Mouse (Mus musculus): ENCODE results near the gene 5730455P16Rik. TPM values are rescaled to one million over a fixed set of nuclear protein-coding genes. Genes with fewer than 3 reads are reported as not detected.
"Not testable (repeated sequence)": the region's sequence is repeated elsewhere in the genome, so short reads cannot be mapped to it uniquely, and the experiment has no call there.

5730455P16Rik gene
- polyA plus RNA-seq, 1 experiment from 2014 or later: 41.1 TPM

DNA sequence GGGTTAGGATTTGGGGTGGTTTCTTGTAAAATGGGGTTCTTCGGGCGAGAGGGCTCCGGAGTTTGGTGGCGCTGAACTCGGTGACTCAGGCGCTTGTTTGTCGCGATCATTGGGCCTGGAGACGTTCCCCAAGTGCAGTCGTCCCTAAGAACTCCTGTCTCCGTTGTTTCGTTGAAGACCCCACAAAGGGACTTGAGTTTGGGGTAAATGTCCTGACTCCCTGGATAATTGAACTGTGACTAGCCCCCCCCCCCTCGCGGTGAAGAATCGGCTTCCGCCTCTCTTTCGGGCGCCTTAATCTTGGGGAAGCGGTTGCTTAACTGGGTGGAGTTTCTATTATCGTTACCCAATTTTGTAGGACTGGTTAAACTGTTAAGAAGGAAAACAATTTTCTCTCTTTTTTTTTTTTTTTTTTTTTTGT is 5.8 kb upstream of the 5730455P16Rik start:
- WGBS: under 1% methylated on average over 20 of the region's 20 CpGs
- Histone ChIP-seq H3K4me2 (ENCODE audit: low read length) (peak overlapping the region; percentile 23; the same call in 1 of the 2 replicates), H3K27me3 (replicated peaks; ENCODE audit: control insufficient read depth, insufficient read depth, low read length) (no peaks in the 10 kb centered on the region), H3K36me3 (ENCODE audit: control insufficient read depth, insufficient read depth, low read length) (peaks cover 7% of the 10 kb centered on the region), H3K27ac (ENCODE audit: low read depth, low read length) (peak overlapping the region; percentile 94), H3K4me1 (ENCODE audit: control insufficient read depth, insufficient read depth, low read depth, low read length) (peaks cover 31% of the 10 kb centered on the region), H3K9ac (ENCODE audit: low read depth, low read length) (peak overlapping the region; percentile 86), H3K4me3 (ENCODE audit: low read length) (peak overlapping the region; percentile 90), H3K9me3 (ENCODE audit: control insufficient read depth, low read length) (no peaks in the 10 kb centered on the region)
- no peak for ATAC-seq

DNA sequence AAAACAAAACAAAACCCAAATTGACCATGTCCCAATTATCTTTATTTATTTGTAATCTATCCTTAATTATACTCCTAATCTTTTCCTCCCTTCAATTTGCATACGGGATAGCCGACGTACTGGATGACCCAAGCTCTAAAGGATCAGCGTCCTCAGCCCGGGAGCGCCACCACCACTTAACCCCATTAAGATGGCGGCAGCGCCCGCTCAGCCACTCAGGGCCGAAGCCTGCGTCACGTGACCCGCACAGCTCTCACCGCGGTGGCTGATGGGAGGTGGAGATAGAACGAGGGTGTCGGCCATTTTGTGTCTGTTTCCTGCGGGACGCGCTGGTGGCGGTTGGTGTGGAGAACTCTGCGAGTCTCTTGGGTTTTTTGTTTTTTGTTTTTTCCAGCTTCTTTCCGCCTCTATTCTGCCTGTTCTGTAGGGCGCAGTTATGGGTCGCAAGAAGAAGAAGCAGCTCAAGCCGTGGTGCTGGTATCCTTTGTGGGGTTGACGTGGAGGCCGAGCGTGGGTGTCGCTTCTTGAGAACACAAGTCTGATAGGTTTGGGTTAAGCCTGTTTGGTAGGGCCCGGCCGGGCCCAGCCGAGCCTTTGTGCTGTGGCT is 5.3 kb upstream of the 5730455P16Rik start, which contains the start of gene Zfp207:
Gene Zfp207, plus strand, starts transcription at position 261 of the 607 bp plus-strand sequence.
- WGBS: under 1% methylated on average over 33 of the region's 33 CpGs

DNA sequence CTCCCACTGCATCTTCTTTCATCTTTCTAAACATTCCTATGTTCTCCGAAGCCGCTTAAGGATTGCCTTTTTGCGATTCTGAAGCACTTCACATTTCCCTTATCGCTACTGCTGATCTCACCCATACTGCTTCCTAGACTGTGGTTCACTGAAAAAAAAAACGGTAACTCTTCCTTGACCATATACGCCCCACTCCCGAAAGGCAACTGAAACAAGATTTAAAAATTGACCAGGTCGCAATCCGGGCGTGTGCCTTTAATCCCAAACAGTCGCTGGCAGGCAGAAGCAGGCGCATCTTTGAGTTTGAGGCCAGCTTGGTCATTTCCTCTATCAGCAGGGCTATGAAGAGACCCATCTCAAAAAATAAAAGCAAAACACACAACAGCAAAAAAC is 4.8 kb upstream of the 5730455P16Rik start:
- H3K4me3 ChIP-seq (ENCODE audit: low read length): peak overlapping the region; percentile 90
- H3K4me2 ChIP-seq (ENCODE audit: low read length): peak overlapping the region; percentile 82
- peak overlapping the region; percentile 74 for H3K9ac ChIP-seq (ENCODE audit: low read depth, low read length)
- H3K27me3 ChIP-seq (replicated peaks; ENCODE audit: control insufficient read depth, insufficient read depth, low read length): no peaks in the 10 kb centered on the region
- H3K27ac ChIP-seq (ENCODE audit: low read depth, low read length): peak overlapping the region; percentile 94
- no peaks in the 10 kb centered on the region for H3K9me3 ChIP-seq (ENCODE audit: control insufficient read depth, low read length)
- H3K36me3 ChIP-seq (ENCODE audit: control insufficient read depth, insufficient read depth, low read length): no peaks in the 10 kb centered on the region
- whole genome bisulfite sequencing: 8% methylated on average over 12 of the region's 12 CpGs
- H3K4me1 ChIP-seq (ENCODE audit: control insufficient read depth, insufficient read depth, low read depth, low read length): peaks cover 29% of the 10 kb centered on the region
- peak; percentile 32; the same call in 1 of the 2 replicates for ATAC-seq

More for the DNA sequence above, 5.3 kb upstream of the 5730455P16Rik start, which contains the start of gene Zfp207:
- Histone ChIP-seq H3K27ac (ENCODE audit: low read depth, low read length) (peak within 1 kb of the TSS; percentile 94), H3K9me3 (ENCODE audit: control insufficient read depth, low read length) (no peaks in the 10 kb centered on the region), H3K36me3 (ENCODE audit: control insufficient read depth, insufficient read depth, low read length) (peaks cover 3% of the 10 kb centered on the region), H3K27me3 (replicated peaks; ENCODE audit: control insufficient read depth, insufficient read depth, low read length) (no peaks in the 10 kb centered on the region), H3K9ac (ENCODE audit: low read depth, low read length) (peak within 1 kb of the TSS; percentile 86), H3K4me1 (ENCODE audit: control insufficient read depth, insufficient read depth, low read depth, low read length) (peaks cover 31% of the 10 kb centered on the region), H3K4me3 (ENCODE audit: low read length) (peak within 1 kb of the TSS; percentile 90), H3K4me2 (ENCODE audit: low read length) (peak within 1 kb of the TSS; percentile 97)
- peak; percentile 95 for ATAC-seq

DNA sequence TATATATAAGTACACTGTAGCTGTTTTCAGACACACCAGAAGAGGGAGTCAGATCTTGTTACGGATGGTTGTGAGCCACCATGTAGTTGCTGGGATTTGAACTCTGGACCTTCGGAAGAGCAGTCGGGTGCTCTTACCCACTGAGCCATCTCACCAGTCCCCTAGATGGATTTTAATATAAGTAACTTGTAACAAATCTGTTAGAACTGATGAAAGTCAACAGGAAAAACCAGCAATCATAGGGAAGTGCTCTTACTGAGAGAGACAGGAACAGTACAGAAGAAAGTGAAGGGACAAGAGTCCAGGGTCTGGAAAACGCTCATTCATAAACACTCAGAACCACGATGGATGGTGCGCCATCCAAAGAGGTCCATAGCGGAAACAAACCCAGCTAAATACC is 1.4 kb upstream of the 5730455P16Rik start:
- H3K36me3 ChIP-seq (ENCODE audit: control insufficient read depth, insufficient read depth, low read length); ATAC-seq: not testable (repeated sequence)

DNA sequence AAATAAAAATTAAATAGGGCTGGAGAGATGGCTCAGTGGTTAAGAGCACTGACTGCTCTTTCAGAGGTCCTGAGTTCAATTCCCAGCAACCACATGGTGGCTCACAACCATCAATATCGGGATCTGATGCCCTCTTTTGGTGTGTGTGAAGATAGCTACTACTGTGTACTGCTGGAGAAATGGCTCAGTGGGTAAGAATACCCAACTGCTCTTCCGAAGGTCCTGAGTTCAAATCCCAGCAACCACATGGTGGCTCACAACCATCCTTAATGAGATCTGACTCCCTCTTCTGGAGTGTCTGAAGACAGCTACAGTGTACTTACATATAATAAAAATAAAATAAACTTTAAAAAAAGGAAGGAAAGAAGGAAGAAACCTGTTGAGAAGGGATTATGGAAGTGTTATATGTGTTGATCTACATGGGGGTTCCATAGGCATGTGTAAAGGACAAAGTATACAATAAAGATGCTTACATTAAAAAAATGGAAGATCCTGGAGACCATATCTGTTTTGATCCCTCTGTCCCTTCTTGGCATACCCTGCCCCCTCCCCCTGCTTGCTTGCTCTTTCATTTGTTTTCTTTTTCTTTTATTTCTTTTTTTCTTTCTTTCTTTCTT is 726 bp upstream of the 5730455P16Rik start:
- not testable (repeated sequence) for H3K36me3 ChIP-seq (ENCODE audit: control insufficient read depth, insufficient read depth, low read length); ATAC-seq; H3K9me3 ChIP-seq (ENCODE audit: control insufficient read depth, low read length); H3K27me3 ChIP-seq (replicated peaks; ENCODE audit: control insufficient read depth, insufficient read depth, low read length); H3K4me1 ChIP-seq (ENCODE audit: control insufficient read depth, insufficient read depth, low read depth, low read length)
- peak overlapping the region; percentile 96 for H3K9ac ChIP-seq (ENCODE audit: low read depth, low read length)
- H3K4me2 ChIP-seq (ENCODE audit: low read length): peak overlapping the region; percentile 76
- WGBS: 55% methylated on average over 2 of the region's 2 CpGs
- H3K4me3 ChIP-seq (ENCODE audit: low read length): peak overlapping the region; percentile 79
- H3K27ac ChIP-seq (ENCODE audit: low read depth, low read length): peak overlapping the region; percentile 92

More for the DNA sequence above, 1.4 kb upstream of the 5730455P16Rik start:
- H3K4me2 ChIP-seq (ENCODE audit: low read length); H3K4me1 ChIP-seq (ENCODE audit: control insufficient read depth, insufficient read depth, low read depth, low read length); H3K27me3 ChIP-seq (replicated peaks; ENCODE audit: control insufficient read depth, insufficient read depth, low read length); H3K9me3 ChIP-seq (ENCODE audit: control insufficient read depth, low read length); H3K9ac ChIP-seq (ENCODE audit: low read depth, low read length); H3K4me3 ChIP-seq (ENCODE audit: low read length); H3K27ac ChIP-seq (ENCODE audit: low read depth, low read length): not testable (repeated sequence)
- WGBS: 94% methylated on average over 7 of the region's 7 CpGs

DNA sequence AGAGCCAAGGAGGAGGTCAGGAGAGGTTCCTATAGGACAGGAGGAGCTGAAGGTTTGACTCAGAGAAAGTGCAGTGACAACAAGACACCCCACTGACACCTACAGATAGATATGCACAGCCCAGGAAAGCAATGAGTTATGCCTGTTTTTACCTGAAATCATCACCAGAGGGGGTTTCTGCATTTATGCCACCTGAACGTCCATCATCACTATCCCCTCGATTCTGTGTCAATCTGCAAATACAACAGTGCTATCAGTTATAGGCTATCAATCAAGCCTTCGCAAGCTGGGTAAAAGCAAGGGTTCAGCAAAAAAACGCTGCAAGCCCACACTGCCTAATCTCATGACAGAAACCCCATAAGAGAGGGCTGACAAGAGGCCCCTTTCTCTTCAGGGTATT is 1.2 kb downstream of the 5730455P16Rik start:
- no peak for ATAC-seq
- WGBS: 62% methylated on average over 4 of the region's 4 CpGs
- no peaks in the 10 kb centered on the region; the same call in 1 of the 2 replicates for H3K36me3 ChIP-seq (ENCODE audit: control insufficient read depth, insufficient read depth, low read length)
- no peak overlapping the region for H3K4me3 ChIP-seq (ENCODE audit: low read length)
- peaks cover 7% of the 10 kb centered on the region; the same call in 1 of the 2 replicates for H3K4me1 ChIP-seq (ENCODE audit: control insufficient read depth, insufficient read depth, low read depth, low read length)
- H3K27ac ChIP-seq (ENCODE audit: low read depth, low read length): no peak overlapping the region
- no peak overlapping the region; the same call in 1 of the 2 replicates for H3K4me2 ChIP-seq (ENCODE audit: low read length)
- no peaks in the 10 kb centered on the region for H3K9me3 ChIP-seq (ENCODE audit: control insufficient read depth, low read length)
- H3K9ac ChIP-seq (ENCODE audit: low read depth, low read length): no peak overlapping the region
- H3K27me3 ChIP-seq (replicated peaks; ENCODE audit: control insufficient read depth, insufficient read depth, low read length): no peaks in the 10 kb centered on the region

DNA sequence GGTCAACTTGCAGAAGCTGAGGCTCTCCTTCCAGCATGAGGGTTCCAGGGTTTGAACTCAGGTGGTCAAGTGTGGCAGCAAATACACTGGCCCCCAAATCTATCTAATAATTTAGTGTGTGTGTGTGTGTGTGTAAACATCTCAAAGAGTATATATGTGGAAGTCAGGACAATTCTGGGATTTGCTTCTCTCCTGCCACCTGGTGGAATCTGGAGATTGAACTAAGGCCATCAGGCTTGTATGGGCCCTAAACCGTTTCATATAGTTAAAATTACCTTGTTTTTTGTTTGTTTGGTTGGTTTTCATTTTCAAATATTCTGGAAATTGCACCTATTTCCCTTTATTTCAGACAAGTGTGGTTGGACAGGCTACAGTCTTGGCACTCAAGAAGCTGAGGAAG is 8.9 kb downstream of the 5730455P16Rik start:
- H3K27ac ChIP-seq (ENCODE audit: low read depth, low read length): no peak overlapping the region
- H3K9me3 ChIP-seq (ENCODE audit: control insufficient read depth, low read length): no peaks in the 10 kb centered on the region
- 67% methylated on average over 1 of the region's 1 CpGs for WGBS
- no peaks in the 10 kb centered on the region for H3K27me3 ChIP-seq (replicated peaks; ENCODE audit: control insufficient read depth, insufficient read depth, low read length)
- peaks cover 12% of the 10 kb centered on the region; the same call in 1 of the 2 replicates for H3K36me3 ChIP-seq (ENCODE audit: control insufficient read depth, insufficient read depth, low read length)
- H3K4me1 ChIP-seq (ENCODE audit: control insufficient read depth, insufficient read depth, low read depth, low read length): no peaks in the 10 kb centered on the region
- no peak overlapping the region for H3K4me2 ChIP-seq (ENCODE audit: low read length)
- ATAC-seq: no peak
- H3K9ac ChIP-seq (ENCODE audit: low read depth, low read length): no peak overlapping the region
- H3K4me3 ChIP-seq (ENCODE audit: low read length): no peak overlapping the region

DNA sequence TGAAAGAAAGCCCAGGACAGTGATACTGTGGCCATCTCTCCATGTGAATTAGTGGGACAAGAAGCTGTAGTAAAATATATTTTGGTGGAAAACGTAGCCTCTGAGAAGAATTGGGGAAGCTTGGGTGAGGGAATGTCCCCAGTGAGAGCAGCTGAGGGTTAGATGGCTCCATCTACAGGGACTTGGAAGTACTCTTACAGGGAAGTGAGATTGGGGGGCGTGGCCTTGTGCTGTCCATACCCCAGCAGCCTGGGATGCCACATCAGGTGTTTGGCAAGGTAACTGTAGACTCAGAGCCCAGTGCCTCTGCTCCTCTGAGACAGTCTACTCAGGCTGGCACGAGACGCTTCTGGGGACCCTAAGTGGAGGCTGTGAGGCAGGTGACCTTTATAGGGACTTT is 23.0 kb downstream of the 5730455P16Rik start:
- no peak overlapping the region for H3K4me3 ChIP-seq (ENCODE audit: low read length)
- no peak overlapping the region for H3K4me2 ChIP-seq (ENCODE audit: low read length)
- no peaks in the 10 kb centered on the region for H3K4me1 ChIP-seq (ENCODE audit: control insufficient read depth, insufficient read depth, low read depth, low read length)
- H3K36me3 ChIP-seq (ENCODE audit: control insufficient read depth, insufficient read depth, low read length): no peaks in the 10 kb centered on the region; the same call in 1 of the 2 replicates
- 40% methylated on average over 4 of the region's 4 CpGs for WGBS
- no peak overlapping the region for H3K9ac ChIP-seq (ENCODE audit: low read depth, low read length)
- no peaks in the 10 kb centered on the region for H3K9me3 ChIP-seq (ENCODE audit: control insufficient read depth, low read length)
- ATAC-seq: no peak
- no peaks in the 10 kb centered on the region for H3K27me3 ChIP-seq (replicated peaks; ENCODE audit: control insufficient read depth, insufficient read depth, low read length)
- H3K27ac ChIP-seq (ENCODE audit: low read depth, low read length): no peak overlapping the region

DNA sequence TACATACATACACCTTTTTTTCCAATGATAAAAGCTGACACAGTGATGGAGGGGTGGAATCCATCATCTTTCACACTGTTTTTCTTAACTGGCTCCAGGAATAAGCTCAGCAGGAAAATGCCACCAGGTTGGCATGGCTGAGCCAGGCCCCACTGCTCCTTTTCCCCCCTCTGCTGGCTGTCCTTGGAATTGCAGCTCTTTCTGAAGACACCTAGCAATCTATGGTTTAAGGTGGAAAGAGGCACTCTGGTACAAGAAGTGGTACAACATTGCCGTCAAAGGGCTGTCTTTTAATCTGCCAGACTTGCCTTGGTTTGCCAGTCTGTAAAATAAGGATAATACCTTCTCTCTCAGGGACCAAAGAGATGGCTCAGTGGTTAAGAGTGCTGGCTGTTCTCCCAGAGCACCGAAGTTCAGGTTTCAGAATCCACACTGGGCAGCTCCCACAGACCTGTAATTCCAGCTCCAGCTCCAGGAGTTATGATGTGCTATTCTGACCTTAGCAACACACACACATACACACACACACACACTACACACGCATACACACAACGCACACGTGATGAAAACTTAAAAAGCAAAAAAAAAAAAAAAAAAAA is 25.9 kb downstream of the 5730455P16Rik start:
- Histone ChIP-seq H3K4me1 (ENCODE audit: control insufficient read depth, insufficient read depth, low read depth, low read length) (no peaks in the 10 kb centered on the region), H3K27me3 (replicated peaks; ENCODE audit: control insufficient read depth, insufficient read depth, low read length) (no peaks in the 10 kb centered on the region), H3K4me2 (ENCODE audit: low read length) (no peak overlapping the region), H3K4me3 (ENCODE audit: low read length) (no peak overlapping the region), H3K27ac (ENCODE audit: low read depth, low read length) (no peak overlapping the region), H3K36me3 (ENCODE audit: control insufficient read depth, insufficient read depth, low read length) (no peaks in the 10 kb centered on the region; the same call in 1 of the 2 replicates), H3K9me3 (ENCODE audit: control insufficient read depth, low read length) (no peaks in the 10 kb centered on the region), H3K9ac (ENCODE audit: low read depth, low read length) (no peak overlapping the region)
- WGBS: 72% methylated on average over 5 of the region's 5 CpGs
- peak; percentile 52; the same call in 1 of the 2 replicates for ATAC-seq
